Mouse (Mus musculus): ENCODE data around the gene Gm9573.

DNA sequence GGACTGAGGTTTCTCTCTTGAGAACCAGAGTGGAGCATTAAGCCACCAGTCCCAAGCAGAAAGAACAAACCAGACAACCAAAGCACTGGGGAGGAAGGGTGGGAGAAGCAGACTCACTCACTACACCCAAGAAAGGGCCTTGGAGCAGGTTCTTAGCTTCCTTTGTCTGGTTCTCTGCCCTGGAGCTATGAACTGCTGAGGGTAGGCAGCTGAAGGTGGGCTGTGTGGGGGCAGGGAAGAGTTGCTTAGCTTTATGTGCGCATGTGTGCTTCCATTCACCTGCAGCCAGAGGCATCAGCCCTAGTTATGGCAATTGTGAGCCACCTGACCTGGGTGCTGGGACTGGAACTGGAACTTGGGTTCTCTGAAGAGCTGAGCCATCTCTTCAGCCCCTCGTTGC lies 26.6 kb upstream of the Gm9573 start:
- no peak for TF ChIP-seq CTCF (IDR thresholded peaks at IDR 0.05; ENCODE audit: borderline replicate concordance, insufficient read depth, low read depth, low read length)
- TF ChIP-seq POLR2A (IDR thresholded peaks at IDR 0.05; ENCODE audit: borderline replicate concordance, insufficient read depth, low read length): no peak

All from cerebellum, adult 2 months (tissue).